6 mouse cellular contexts compared by ENCODE assay signal in the genomic region with DNA sequence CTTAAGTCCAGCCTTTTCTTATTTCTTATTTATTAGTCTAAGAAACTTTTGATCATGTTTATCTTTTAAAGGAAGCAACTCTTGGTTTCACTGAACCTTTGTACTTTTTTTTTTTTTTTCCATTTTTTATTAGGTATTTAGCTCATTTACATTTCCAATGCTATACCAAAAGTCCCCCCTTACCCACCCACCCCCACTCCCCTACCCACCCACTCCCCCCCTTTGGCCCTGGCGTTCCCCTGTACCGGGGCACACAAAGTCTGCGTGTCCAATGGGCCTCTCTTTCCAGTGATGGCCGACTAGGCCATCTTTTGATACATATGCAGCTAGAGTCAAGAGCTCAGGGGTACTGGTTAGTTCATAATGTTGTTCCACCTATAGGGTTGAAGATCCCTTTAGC.
DNase-seq lines count a peak whose midpoint lies in the region; ATAC-seq and TF ChIP-seq lines count a peak whose summit lies in the region.
"Not testable (repeated sequence)": the region's sequence is repeated elsewhere in the genome, so short reads cannot be mapped to it uniquely, and the experiment has no call there.

No protein-coding gene starts in this region.

- H3K4me2 ChIP-seq in forebrain, embryonic 11.5 days (ENCODE audit: low read depth, low read length, severe bottlenecking); forebrain, embryonic 14.5 days (ENCODE audit: low read length); kidney, embryonic 16.5 days (replicated peaks; ENCODE audit: low read depth, low read length); lung, embryonic 14.5 days; neural tube, embryonic 11.5 days (ENCODE audit: low read depth); stomach, embryonic 14.5 days (replicated peaks; ENCODE audit: low read depth, low read length): not testable (repeated sequence)

- not testable (repeated sequence) for H3K4me1 ChIP-seq in forebrain, embryonic 11.5 days (replicated peaks; ENCODE audit: control insufficient read depth, insufficient read depth, low read length); forebrain, embryonic 14.5 days (ENCODE audit: control insufficient read depth, insufficient read depth, low read length); kidney, embryonic 16.5 days (ENCODE audit: insufficient read depth, low read length); lung, embryonic 14.5 days (ENCODE audit: insufficient read depth); neural tube, embryonic 11.5 days (ENCODE audit: control insufficient read depth, insufficient read depth, low read length); stomach, embryonic 14.5 days (ENCODE audit: control insufficient read depth, insufficient read depth, low read length)

- not testable (repeated sequence) for TF ChIP-seq CTCF in lung, embryonic 14.5 days (IDR thresholded peaks at IDR 0.05; ENCODE audit: low read depth)

- H3K27me3 ChIP-seq in forebrain, embryonic 11.5 days (ENCODE audit: control insufficient read depth, insufficient read depth, low read length); forebrain, embryonic 14.5 days (replicated peaks; ENCODE audit: control insufficient read depth, insufficient read depth, low read length); kidney, embryonic 16.5 days (ENCODE audit: insufficient read depth, low read length); lung, embryonic 14.5 days (ENCODE audit: insufficient read depth, low read length); neural tube, embryonic 11.5 days (ENCODE audit: control insufficient read depth, insufficient read depth, low read length); stomach, embryonic 14.5 days (ENCODE audit: control insufficient read depth, insufficient read depth, low read length): not testable (repeated sequence)

- H3K36me3 ChIP-seq in forebrain, embryonic 11.5 days (ENCODE audit: control insufficient read depth, insufficient read depth, low read length); forebrain, embryonic 14.5 days (ENCODE audit: control insufficient read depth, insufficient read depth, low read length); kidney, embryonic 16.5 days (ENCODE audit: insufficient read depth, low read length); lung, embryonic 14.5 days (ENCODE audit: insufficient read depth); neural tube, embryonic 11.5 days (ENCODE audit: control insufficient read depth, insufficient read depth, low read length); stomach, embryonic 14.5 days (ENCODE audit: control insufficient read depth, insufficient read depth, low read length): not testable (repeated sequence)

- H3K27ac ChIP-seq in forebrain, embryonic 11.5 days (ENCODE audit: low read depth, low read length); forebrain, embryonic 14.5 days (ENCODE audit: low read depth, low read length); kidney, embryonic 16.5 days (ENCODE audit: low read length); lung, embryonic 14.5 days (ENCODE audit: low read depth); neural tube, embryonic 11.5 days (ENCODE audit: low read depth, low read length); stomach, embryonic 14.5 days (ENCODE audit: low read length): not testable (repeated sequence)

- not testable (repeated sequence) for H3K9me3 ChIP-seq in forebrain, embryonic 11.5 days (ENCODE audit: control insufficient read depth, low read length); forebrain, embryonic 14.5 days (replicated peaks; ENCODE audit: control insufficient read depth, low read length); kidney, embryonic 16.5 days (ENCODE audit: low read length); lung, embryonic 14.5 days (ENCODE audit: low read depth, low read length); neural tube, embryonic 11.5 days (ENCODE audit: control insufficient read depth, low read length); stomach, embryonic 14.5 days (ENCODE audit: control insufficient read depth, low read depth, low read length)

- H3K9ac ChIP-seq in forebrain, embryonic 11.5 days (ENCODE audit: low read length); forebrain, embryonic 14.5 days (ENCODE audit: low read length); kidney, embryonic 16.5 days (replicated peaks; ENCODE audit: low read length); lung, embryonic 14.5 days; neural tube, embryonic 11.5 days (ENCODE audit: low read length); stomach, embryonic 14.5 days (replicated peaks; ENCODE audit: low read depth, low read length): not testable (repeated sequence)

- DNase-seq in forebrain, embryonic 11.5 days (ENCODE audit: low spot score); forebrain, embryonic 14.5 days (ENCODE audit: low spot score); lung, embryonic 14.5 days; neural tube, embryonic 11.5 days (ENCODE audit: low spot score): not testable (repeated sequence)

- WGBS in forebrain, embryonic 11.5 days = no CpG with 5 or more reads among the region's 4 CpGs
- no CpG with 5 or more reads among the region's 4 CpGs for WGBS in forebrain, embryonic 14.5 days
- no CpG with 5 or more reads among the region's 4 CpGs for WGBS in kidney, embryonic 16.5 days
- WGBS in lung, embryonic 14.5 days = no CpG with 5 or more reads among the region's 4 CpGs
- WGBS in neural tube, embryonic 11.5 days = no CpG with 5 or more reads among the region's 4 CpGs
- WGBS in stomach, embryonic 14.5 days = no CpG with 5 or more reads among the region's 4 CpGs

- peak; percentile 79; the same call in 1 of the 2 replicates for ATAC-seq in forebrain, embryonic 11.5 days (replicated peaks; ENCODE audit: low FRiP score)
- ATAC-seq in forebrain, embryonic 14.5 days = peak; percentile 72; the same call in 1 of the 2 replicates
- 0 out of 2 replicates have a peak, but pooled peaks have one; percentile 63 for ATAC-seq in kidney, embryonic 16.5 days (ENCODE audit: low FRiP score, low TSS enrichment)
- ATAC-seq in lung, embryonic 14.5 days (ENCODE audit: insufficient read depth) = peak; percentile 65
- peak; percentile 92; the same call in 1 of the 2 replicates for ATAC-seq in neural tube, embryonic 11.5 days (ENCODE audit: insufficient read depth, low FRiP score, low TSS enrichment)
- ATAC-seq in stomach, embryonic 14.5 days (ENCODE audit: insufficient number of reproducible peaks, insufficient read depth, low FRiP score, low read depth) = peak; percentile 79

- H3K4me3 ChIP-seq in forebrain, embryonic 11.5 days (ENCODE audit: low read depth, low read length); forebrain, embryonic 14.5 days (ENCODE audit: low read depth, low read length); kidney, embryonic 16.5 days (ENCODE audit: low read length); lung, embryonic 14.5 days (ENCODE audit: low read depth, low read length); neural tube, embryonic 11.5 days (ENCODE audit: low read depth, low read length); stomach, embryonic 14.5 days (ENCODE audit: low read depth, low read length): not testable (repeated sequence)
